Mouse (Mus musculus) embryonic facial prominence, embryonic 11.5 days (tissue): Measurements from ENCODE around the gene Map4. TPM values are rescaled to one million over a fixed set of nuclear protein-coding genes. Genes with fewer than 3 reads are reported as not detected.
"Not testable (repeated sequence)": the region's sequence is repeated elsewhere in the genome, so short reads cannot be mapped to it uniquely, and the experiment has no call there.

Source experiments
- ATAC-seq: fragments of 200-750 bp; cut with Nextera tagmentation; replicated peaks from 2 replicates; pipeline ENCODE4 v1.8.0; 2017; ENCODE audit warnings: low read depth; ENCODE audit not compliant: insufficient number of reproducible peaks, low FRiP score, low TSS enrichment
- DNase-seq: peaks from one replicate; pipeline ENCODE4 v3.0.0-alpha.2; 2015; ENCODE audit warnings: low spot score
- H3K27ac ChIP-seq: fragments of 300-500 bp; sonication (generic); replicated peaks from 2 replicates; pipeline ENCODE4 v1.5.1; 2014; ENCODE audit warnings: mild to moderate bottlenecking, low read depth, low read length, control low read depth
- H3K27me3 ChIP-seq: fragments of 300-500 bp; sonication (generic); 2 replicates; pipeline ENCODE4 v1.6.1; 2014; ENCODE audit warnings: mild to moderate bottlenecking, low read length, moderate library complexity, mixed read lengths; ENCODE audit not compliant: control insufficient read depth, insufficient read depth
- H3K36me3 ChIP-seq: fragments of 300-500 bp; sonication (generic); replicated peaks from 2 replicates; pipeline ENCODE4 v1.6.1; 2014; ENCODE audit warnings: low read depth, mild to moderate bottlenecking, low read length, moderate library complexity, mixed read lengths; ENCODE audit not compliant: control insufficient read depth, insufficient read depth
- H3K4me1 ChIP-seq: fragments of 300-500 bp; sonication (generic); 2 replicates; pipeline ENCODE4 v1.6.1; 2014; ENCODE audit warnings: low read length, mixed read lengths; ENCODE audit not compliant: control insufficient read depth, insufficient read depth
- H3K4me2 ChIP-seq: fragments of 300-500 bp; sonication (generic); 2 replicates; pipeline ENCODE4 v1.6.1; 2014; ENCODE audit warnings: low read depth, mild to moderate bottlenecking, control low read depth, low read length, moderate library complexity
- H3K4me3 ChIP-seq: fragments of 300-500 bp; sonication (generic); 2 replicates; pipeline ENCODE4 v1.5.1; 2014; ENCODE audit warnings: low read depth, low read length, control low read depth
- H3K9ac ChIP-seq: fragments of 300-500 bp; sonication (generic); replicated peaks from 2 replicates; pipeline ENCODE4 v1.6.1; 2014; ENCODE audit warnings: mild to moderate bottlenecking, control low read depth, low read length
- H3K9me3 ChIP-seq: fragments of 300-500 bp; sonication (generic); replicated peaks from 2 replicates; pipeline ENCODE4 v1.6.1; 2016; ENCODE audit warnings: mild to moderate bottlenecking, low read length, inconsistent platforms, mixed read lengths; ENCODE audit not compliant: control insufficient read depth
- WGBS: fragments of 180-500 bp; shearing (Covaris S2); extraction: QIAGEN DNeasy Blood & Tissue Kit; methylation state at CpG from one replicate; pipeline ENCODE4 v1.1.7; 2014; 5-methylcytosine and 5-hydroxymethylcytosine counted together
- polyA plus RNA-seq: library from polyadenylated mRNA; unstranded; fragments of >200 nt; fragmentation: Nextera tagmentation; extraction: Ambion mirVana; gene quantifications from 2 replicates; pipeline ENCODE4 v1.2.1, GENCODE M21; 2014

Map4 gene
- polyA plus RNA-seq, 1 experiment from 2014 or later: 50.0 TPM

- WGBS: 4% methylated on average over 1 of the region's 1 CpGs
- Histone ChIP-seq H3K4me1 (no peaks in the 10 kb centered on the region), H3K36me3 (peaks cover 1% of the 10 kb centered on the region; the same call in 1 of the 2 replicates), H3K27ac (no peak overlapping the region), H3K9ac (no peak overlapping the region), H3K27me3 (no peaks in the 10 kb centered on the region), H3K4me3 (no peak overlapping the region), H3K4me2 (no peak overlapping the region), H3K9me3 (no peaks in the 10 kb centered on the region)
- ATAC-seq: no peak
- DNase-seq: peak; percentile 81
Observed at GRCm38 (mm10) chr9:110071843-110072242, 140.6 kb downstream of the Map4 start.

GRCm38 (mm10) chr9:110076468-110076867 is 145.2 kb downstream of the Map4 start:
- not testable (repeated sequence) for H3K27ac ChIP-seq, H3K27me3 ChIP-seq, DNase-seq, H3K36me3 ChIP-seq, H3K9me3 ChIP-seq, H3K4me3 ChIP-seq, ATAC-seq, H3K4me1 ChIP-seq, H3K9ac ChIP-seq, H3K4me2 ChIP-seq
- whole genome bisulfite sequencing: 78% methylated on average over 4 of the region's 7 CpGs

GRCm38 (mm10) chr9:110081066-110081465 is 149.8 kb downstream of the Map4 start:
- H3K36me3 ChIP-seq: peaks cover 15% of the 10 kb centered on the region
- H3K9me3 ChIP-seq: no peaks in the 10 kb centered on the region
- DNase-seq: no peak
- no peak overlapping the region for H3K4me2 ChIP-seq
- H3K9ac ChIP-seq: no peak overlapping the region
- no peak overlapping the region for H3K4me3 ChIP-seq
- no peaks in the 10 kb centered on the region for H3K27me3 ChIP-seq
- no peaks in the 10 kb centered on the region for H3K4me1 ChIP-seq
- H3K27ac ChIP-seq: no peak overlapping the region
- no peak for ATAC-seq
- WGBS: 82% methylated on average over 3 of the region's 3 CpGs

- DNase-seq (no peak), ATAC-seq (no peak)
- no peak overlapping the region for H3K27ac ChIP-seq
- WGBS: 92% methylated on average over 25 of the region's 25 CpGs
- H3K36me3 ChIP-seq: peaks cover 36% of the 10 kb centered on the region
- no peaks in the 10 kb centered on the region for H3K4me1 ChIP-seq
- no peaks in the 10 kb centered on the region for H3K9me3 ChIP-seq
- no peak overlapping the region for H3K4me3 ChIP-seq
- no peaks in the 10 kb centered on the region for H3K27me3 ChIP-seq
- no peak overlapping the region for H3K9ac ChIP-seq
- no peak overlapping the region for H3K4me2 ChIP-seq
Observed at GRCm38 (mm10) chr9:110084201-110084964, 153.1 kb downstream of the Map4 start.

GRCm38 (mm10) chr9:110085693-110086092 is 154.4 kb downstream of the Map4 start:
- WGBS: 91% methylated on average over 8 of the region's 8 CpGs
- H3K4me1 ChIP-seq: no peaks in the 10 kb centered on the region
- no peak overlapping the region for H3K4me2 ChIP-seq
- H3K9me3 ChIP-seq: no peaks in the 10 kb centered on the region
- H3K27ac ChIP-seq: no peak overlapping the region
- H3K27me3 ChIP-seq: no peaks in the 10 kb centered on the region
- H3K9ac ChIP-seq: no peak overlapping the region
- no peak overlapping the region for H3K4me3 ChIP-seq
- no peak for ATAC-seq
- peaks cover 45% of the 10 kb centered on the region for H3K36me3 ChIP-seq
- no peak for DNase-seq

- Histone ChIP-seq H3K9me3 (no peaks in the 10 kb centered on the region), H3K27me3 (no peaks in the 10 kb centered on the region), H3K36me3 (peaks cover 41% of the 10 kb centered on the region), H3K4me1 (no peaks in the 10 kb centered on the region), H3K4me2 (no peak overlapping the region), H3K4me3 (no peak overlapping the region), H3K27ac (no peak overlapping the region), H3K9ac (no peak overlapping the region)
- ATAC-seq (no peak), DNase-seq (no peak)
- 87% methylated on average over 4 of the region's 4 CpGs for WGBS
Observed at GRCm38 (mm10) chr9:110093303-110093702, 162.0 kb downstream of the Map4 start.

- Histone ChIP-seq H3K27me3 (no peaks in the 10 kb centered on the region), H3K9me3 (no peaks in the 10 kb centered on the region), H3K4me3 (no peak overlapping the region), H3K36me3 (peaks cover 33% of the 10 kb centered on the region), H3K27ac (no peak overlapping the region), H3K4me1 (no peaks in the 10 kb centered on the region), H3K4me2 (no peak overlapping the region), H3K9ac (no peak overlapping the region)
- WGBS: 94% methylated on average over 4 of the region's 4 CpGs
- DNase-seq: no peak
- no peak for ATAC-seq
Observed at GRCm38 (mm10) chr9:110094761-110095160, 163.5 kb downstream of the Map4 start.

- no peak overlapping the region for H3K4me3 ChIP-seq
- peaks cover 12% of the 10 kb centered on the region for H3K36me3 ChIP-seq
- no peaks in the 10 kb centered on the region for H3K4me1 ChIP-seq
- H3K27ac ChIP-seq: no peak overlapping the region
- WGBS: 83% methylated on average over 3 of the region's 3 CpGs
- no peak for DNase-seq
- H3K27me3 ChIP-seq: no peaks in the 10 kb centered on the region
- ATAC-seq: no peak
- H3K9ac ChIP-seq: no peak overlapping the region
- no peak overlapping the region for H3K4me2 ChIP-seq
- H3K9me3 ChIP-seq: no peaks in the 10 kb centered on the region
Observed at GRCm38 (mm10) chr9:110097791-110098190, 166.5 kb downstream of the Map4 start.
